7 mouse cellular contexts compared by ENCODE assay signal in the genomic region with DNA sequence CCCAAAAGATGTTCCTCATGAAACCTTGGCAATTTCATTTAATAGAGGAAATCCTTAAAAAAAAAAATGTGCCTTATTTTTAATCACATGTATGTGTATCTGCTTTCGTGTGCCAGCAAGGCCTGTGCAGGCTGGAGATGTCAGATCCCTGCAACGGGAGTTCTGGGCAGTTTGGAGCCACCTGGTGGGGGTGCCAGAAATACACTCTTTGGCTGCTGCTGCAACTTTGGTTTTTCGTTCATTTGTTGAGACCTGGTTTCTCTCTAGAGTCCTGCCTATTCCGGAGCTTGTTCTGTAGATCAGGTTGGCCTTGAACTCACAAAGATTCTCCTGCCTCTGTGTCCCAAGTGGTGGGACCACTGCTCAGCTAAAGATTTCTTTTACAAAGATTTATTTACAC.
DNase-seq lines count a peak whose midpoint lies in the region.

No protein-coding gene starts in this region.

- peak; percentile 58 for DNase-seq in kidney, postnatal 10 days
- no peak for DNase-seq in kidney, adult 9 months
- DNase-seq in A20 (ENCODE audit: low read depth, low spot score) (peak; percentile 55), MN1 (ENCODE audit: low spot score) (peak; percentile 22)
- DNase-seq in lung, postnatal 10 days, result peak; percentile 61
- no peak for DNase-seq in Muller cell, postnatal 12 days (ENCODE audit: inconsistent ontology term)
- DNase-seq in frontal cortex, postnatal 10 days (ENCODE audit: low spot score in 2 of 2), result no peak

Comparison
In these comparisons a context has a peak if more than half of its experiments do, and no peak if none do; other contexts are left out.
1. DNase-seq: peak in kidney, postnatal 10 days (single experiment), A20 (single experiment), MN1 (single experiment) and lung, postnatal 10 days (single experiment); none in kidney, adult 9 months (single experiment), Muller cell, postnatal 12 days (single experiment) and frontal cortex, postnatal 10 days (0 of 2).